Mouse (Mus musculus): ENCODE results near the gene Hist1h4i. TPM values are rescaled to one million over a fixed set of nuclear protein-coding genes. Genes with fewer than 3 reads are reported as not detected.
"Not testable (repeated sequence)": the region's sequence is repeated elsewhere in the genome, so short reads cannot be mapped to it uniquely, and the experiment has no call there.

The Hist1h4i gene
- 3.2 and 4.3 TPM in 2 replicates for polyA plus RNA-seq (2012; rRNA removed)

GRCm38 (mm10) chr13:22041142-22041536 lies at the start of gene Hist1h4i:
Gene Hist1h4i (minus strand): TSS chr13:22041362.
- peak; percentile 93 for DNase-seq (ENCODE audit: low spot score)

GRCm38 (mm10) chr13:22084140-22084539 lies 43.0 kb upstream of the Hist1h4i start, which contains the start of gene Vmn1r188:
Gene Vmn1r188 (plus strand): TSS chr13:22084440.
- DNase-seq (ENCODE audit: low spot score), result not testable (repeated sequence)

GRCm38 (mm10) chr13:22063468-22063867 lies 22.3 kb upstream of the Hist1h4i start:
- no peak for DNase-seq (ENCODE audit: low spot score)

GRCm38 (mm10) chr13:22061422-22061821 lies 20.3 kb upstream of the Hist1h4i start:
- no peak for DNase-seq (ENCODE audit: low spot score)

GRCm38 (mm10) chr13:22053754-22054153 lies 12.6 kb upstream of the Hist1h4i start:
- no peak for DNase-seq (ENCODE audit: low spot score)

GRCm38 (mm10) chr13:22051523-22051859 lies 10.3 kb upstream of the Hist1h4i start:
- no peak for DNase-seq (ENCODE audit: low spot score)

- peak; percentile 70 for DNase-seq (ENCODE audit: low spot score)
Observed at GRCm38 (mm10) chr13:22050591-22051522, 9.7 kb upstream of the Hist1h4i start.

GRCm38 (mm10) chr13:22049737-22050440 lies 8.7 kb upstream of the Hist1h4i start:
- DNase-seq (ENCODE audit: low spot score), result no peak

GRCm38 (mm10) chr13:22049041-22049440 lies 7.9 kb upstream of the Hist1h4i start:
- no peak for DNase-seq (ENCODE audit: low spot score)

- no peak for DNase-seq (ENCODE audit: low spot score)
Observed at GRCm38 (mm10) chr13:22045311-22045710, 4.1 kb upstream of the Hist1h4i start.

- DNase-seq (ENCODE audit: low spot score), result no peak
Observed at GRCm38 (mm10) chr13:22044432-22045155, 3.4 kb upstream of the Hist1h4i start.

- no peak for DNase-seq (ENCODE audit: low spot score)
Observed at GRCm38 (mm10) chr13:22043503-22044431, 2.6 kb upstream of the Hist1h4i start.

- DNase-seq (ENCODE audit: low spot score), result peak; percentile 56
Observed at GRCm38 (mm10) chr13:22042568-22043502, 1.7 kb upstream of the Hist1h4i start, which contains the start of the genes Hist1h2ag and Hist1h2bj. Gene Hist1h2ag (minus strand): TSS chr13:22042944. Gene Hist1h2bj (plus strand): TSS chr13:22043214.

GRCm38 (mm10) chr13:22041651-22042567 lies 747 bp upstream of the Hist1h4i start:
- no peak for DNase-seq (ENCODE audit: low spot score)

GRCm38 (mm10) chr13:22040464-22041141 lies 559 bp downstream of the Hist1h4i start:
- no peak for DNase-seq (ENCODE audit: low spot score)

- no peak for DNase-seq (ENCODE audit: low spot score)
Observed at GRCm38 (mm10) chr13:22039951-22040463, 1.2 kb downstream of the Hist1h4i start.

- DNase-seq (ENCODE audit: low spot score), result no peak
Observed at GRCm38 (mm10) chr13:22039364-22039763, 1.8 kb downstream of the Hist1h4i start.

GRCm38 (mm10) chr13:22037415-22037814 lies 3.7 kb downstream of the Hist1h4i start:
- DNase-seq (ENCODE audit: low spot score), result no peak
